Mouse (Mus musculus): ENCODE measurements at regions not wholly inside any gene's neighbourhood (a gene's known extent, or its start where the extent isn't known, plus 50 kb on each side); places are given as distances from the start of the nearest gene placed in this dataset.

GRCm38 (mm10) chr14:62188147-62188885, 104.1 kb upstream of the Rnaseh2b start:
- H3K27me3 ChIP-seq (ENCODE audit: control insufficient read depth, insufficient read depth, low read length) = no peaks in the 10 kb centered on the region
- TF ChIP-seq POLR2A (IDR thresholded peaks at IDR 0.05; ENCODE audit: low read depth, low read length) (no peak), CTCF (IDR thresholded peaks at IDR 0.05; ENCODE audit: extremely low read depth, insufficient read length, insufficient replicate concordance, low read depth, low read length) (no peak)
- no peak overlapping the region for H3K4me3 ChIP-seq (ENCODE audit: low read depth, low read length)
- 77% methylated on average over 7 of the region's 7 CpGs for WGBS
- no peak overlapping the region for H3K27ac ChIP-seq (ENCODE audit: insufficient read depth, low read depth, low read length)
- no peaks in the 10 kb centered on the region for H3K4me1 ChIP-seq (ENCODE audit: control insufficient read depth, insufficient read depth, insufficient read length, low read length)
- H3K36me3 ChIP-seq (ENCODE audit: control insufficient read depth, insufficient read depth, low read length) = no peaks in the 10 kb centered on the region

GRCm38 (mm10) chr14:62191624-62192023, 100.8 kb upstream of the Rnaseh2b start:
- WGBS = 83% methylated on average over 2 of the region's 2 CpGs
- Histone ChIP-seq H3K27me3 (ENCODE audit: control insufficient read depth, insufficient read depth, low read length) (no peaks in the 10 kb centered on the region), H3K4me3 (ENCODE audit: low read depth, low read length) (no peak overlapping the region), H3K36me3 (ENCODE audit: control insufficient read depth, insufficient read depth, low read length) (no peaks in the 10 kb centered on the region), H3K4me1 (ENCODE audit: control insufficient read depth, insufficient read depth, insufficient read length, low read length) (peaks cover 7% of the 10 kb centered on the region; the same call in 1 of the 2 replicates), H3K27ac (ENCODE audit: insufficient read depth, low read depth, low read length) (no peak overlapping the region)
- no peak for TF ChIP-seq CTCF (IDR thresholded peaks at IDR 0.05; ENCODE audit: extremely low read depth, insufficient read length, insufficient replicate concordance, low read depth, low read length)
- TF ChIP-seq POLR2A (IDR thresholded peaks at IDR 0.05; ENCODE audit: low read depth, low read length) = no peak

- Histone ChIP-seq H3K27me3 (ENCODE audit: control insufficient read depth, insufficient read depth, low read length) (no peaks in the 10 kb centered on the region), H3K36me3 (ENCODE audit: control insufficient read depth, insufficient read depth, low read length) (no peaks in the 10 kb centered on the region), H3K4me1 (ENCODE audit: control insufficient read depth, insufficient read depth, insufficient read length, low read length) (peaks cover 7% of the 10 kb centered on the region; the same call in 1 of the 2 replicates), H3K4me3 (ENCODE audit: low read depth, low read length) (no peak overlapping the region), H3K27ac (ENCODE audit: insufficient read depth, low read depth, low read length) (no peak overlapping the region)
- TF ChIP-seq CTCF (IDR thresholded peaks at IDR 0.05; ENCODE audit: extremely low read depth, insufficient read length, insufficient replicate concordance, low read depth, low read length) (no peak), POLR2A (IDR thresholded peaks at IDR 0.05; ENCODE audit: low read depth, low read length) (no peak)
- WGBS = 53% methylated on average over 8 of the region's 8 CpGs
Measured at GRCm38 (mm10) chr14:62192814-62193213, 99.6 kb upstream of the Rnaseh2b start.

- Histone ChIP-seq H3K4me1 (ENCODE audit: control insufficient read depth, insufficient read depth, insufficient read length, low read length) (peaks cover 7% of the 10 kb centered on the region; the same call in 1 of the 2 replicates), H3K36me3 (ENCODE audit: control insufficient read depth, insufficient read depth, low read length) (no peaks in the 10 kb centered on the region), H3K4me3 (ENCODE audit: low read depth, low read length) (no peak overlapping the region), H3K27ac (ENCODE audit: insufficient read depth, low read depth, low read length) (no peak overlapping the region), H3K27me3 (ENCODE audit: control insufficient read depth, insufficient read depth, low read length) (no peaks in the 10 kb centered on the region)
- 60% methylated on average over 4 of the region's 4 CpGs for WGBS
- TF ChIP-seq CTCF (IDR thresholded peaks at IDR 0.05; ENCODE audit: extremely low read depth, insufficient read length, insufficient replicate concordance, low read depth, low read length) (no peak), POLR2A (IDR thresholded peaks at IDR 0.05; ENCODE audit: low read depth, low read length) (no peak)
Measured at GRCm38 (mm10) chr14:62193371-62193770, 99.0 kb upstream of the Rnaseh2b start.

- Histone ChIP-seq H3K36me3 (ENCODE audit: control insufficient read depth, insufficient read depth, low read length) (no peaks in the 10 kb centered on the region), H3K4me1 (ENCODE audit: control insufficient read depth, insufficient read depth, insufficient read length, low read length) (peaks cover 9% of the 10 kb centered on the region; the same call in 1 of the 2 replicates), H3K27ac (ENCODE audit: insufficient read depth, low read depth, low read length) (no peak overlapping the region), H3K27me3 (ENCODE audit: control insufficient read depth, insufficient read depth, low read length) (no peaks in the 10 kb centered on the region), H3K4me3 (ENCODE audit: low read depth, low read length) (no peak overlapping the region)
- WGBS = 81% methylated on average over 4 of the region's 4 CpGs
- TF ChIP-seq CTCF (IDR thresholded peaks at IDR 0.05; ENCODE audit: extremely low read depth, insufficient read length, insufficient replicate concordance, low read depth, low read length) (no peak), POLR2A (IDR thresholded peaks at IDR 0.05; ENCODE audit: low read depth, low read length) (no peak)
Measured at GRCm38 (mm10) chr14:62196776-62197175, 95.6 kb upstream of the Rnaseh2b start.

GRCm38 (mm10) chr14:62198476-62199190, 93.8 kb upstream of the Rnaseh2b start:
- no peaks in the 10 kb centered on the region for H3K36me3 ChIP-seq (ENCODE audit: control insufficient read depth, insufficient read depth, low read length)
- H3K4me3 ChIP-seq (ENCODE audit: low read depth, low read length) = no peak overlapping the region
- H3K4me1 ChIP-seq (ENCODE audit: control insufficient read depth, insufficient read depth, insufficient read length, low read length) = peaks cover 9% of the 10 kb centered on the region; the same call in 1 of the 2 replicates
- no peaks in the 10 kb centered on the region for H3K27me3 ChIP-seq (ENCODE audit: control insufficient read depth, insufficient read depth, low read length)
- H3K27ac ChIP-seq (ENCODE audit: insufficient read depth, low read depth, low read length) = no peak overlapping the region
- WGBS = 36% methylated on average over 6 of the region's 6 CpGs
- no peak for TF ChIP-seq CTCF (IDR thresholded peaks at IDR 0.05; ENCODE audit: extremely low read depth, insufficient read length, insufficient replicate concordance, low read depth, low read length)
- TF ChIP-seq POLR2A (IDR thresholded peaks at IDR 0.05; ENCODE audit: low read depth, low read length) = no peak

GRCm38 (mm10) chr14:62215071-62215470, 77.3 kb upstream of the Rnaseh2b start:
- Histone ChIP-seq H3K4me1 (ENCODE audit: control insufficient read depth, insufficient read depth, insufficient read length, low read length) (no peaks in the 10 kb centered on the region), H3K4me3 (ENCODE audit: low read depth, low read length) (no peak overlapping the region), H3K27ac (ENCODE audit: insufficient read depth, low read depth, low read length) (no peak overlapping the region), H3K36me3 (ENCODE audit: control insufficient read depth, insufficient read depth, low read length) (no peaks in the 10 kb centered on the region), H3K27me3 (ENCODE audit: control insufficient read depth, insufficient read depth, low read length) (no peaks in the 10 kb centered on the region)
- WGBS = 53% methylated on average over 1 of the region's 1 CpGs
- TF ChIP-seq CTCF (IDR thresholded peaks at IDR 0.05; ENCODE audit: extremely low read depth, insufficient read length, insufficient replicate concordance, low read depth, low read length) (no peak), POLR2A (IDR thresholded peaks at IDR 0.05; ENCODE audit: low read depth, low read length) (no peak)

All from small intestine, adult 2 months (tissue).